10 mouse cellular contexts compared by ENCODE assay signal in genomic region chr3:65830801-65831200, GRCm38 (mm10).
DNase-seq lines count a peak whose midpoint lies in the region; ATAC-seq and TF ChIP-seq lines count a peak whose summit lies in the region.
"Had no signal": no experiment of that assay in that cellular context is flagged by ENCODE, and none has a peak within 500 bp of the region (broad histone marks: within the 10 kb centered on the region; RNA-seq: fewer than 3 reads in every experiment).

No protein-coding gene starts in this region.

- no peaks in the 10 kb centered on the region for H3K27me3 ChIP-seq in kidney, embryonic 15.5 days
- H3K27me3 ChIP-seq in heart, embryonic 10.5 days (ENCODE audit: insufficient read depth, poor library complexity, severe bottlenecking), result no peaks in the 10 kb centered on the region
- peaks cover 12% of the 10 kb centered on the region; the same call in 1 of the 2 replicates for H3K27me3 ChIP-seq in limb, embryonic 13.5 days

- no peak overlapping the region for H3K27ac ChIP-seq in kidney, embryonic 15.5 days
- H3K27ac ChIP-seq in heart, embryonic 10.5 days, result peak overlapping the region; percentile 69
- no peak overlapping the region for H3K27ac ChIP-seq in limb, embryonic 13.5 days
- H3K27ac ChIP-seq in left cerebral cortex, adult 2 months, result no peak overlapping the region
- H3K27ac ChIP-seq: hindbrain, embryonic 14.5 days; midbrain, embryonic 10.5 days had no signal

- no peaks in the 10 kb centered on the region for H3K9me3 ChIP-seq in kidney, embryonic 15.5 days (replicated peaks)
- no peaks in the 10 kb centered on the region for H3K9me3 ChIP-seq in heart, embryonic 10.5 days
- no peaks in the 10 kb centered on the region for H3K9me3 ChIP-seq in limb, embryonic 13.5 days
- H3K9me3 ChIP-seq: midbrain, embryonic 10.5 days had no signal

- no peak for ATAC-seq in kidney, embryonic 15.5 days (replicated peaks; ENCODE audit: low FRiP score)
- ATAC-seq in limb, embryonic 13.5 days (ENCODE audit: low FRiP score, low read depth), result no peak

- intact Hi-C loops in left cerebral cortex, postnatal 36 days (cut with DNase I), result no loop called here
- intact Hi-C loops in left cerebral cortex, adult 2 months (cut with DNase I), result no loop called here

- H3K4me1 ChIP-seq in kidney, embryonic 15.5 days, result 0 out of 2 replicates have a peak, but pooled peaks cover 2% of the 10 kb centered on the region
- peaks cover 57% of the 10 kb centered on the region for H3K4me1 ChIP-seq in heart, embryonic 10.5 days
- H3K4me1 ChIP-seq in limb, embryonic 13.5 days, result peaks cover 26% of the 10 kb centered on the region

- no peak overlapping the region for H3K4me3 ChIP-seq in kidney, embryonic 15.5 days (replicated peaks)
- peak overlapping the region; percentile 40 for H3K4me3 ChIP-seq in heart, embryonic 10.5 days
- H3K4me3 ChIP-seq in limb, embryonic 13.5 days, result no peak overlapping the region
- no peak overlapping the region for H3K4me3 ChIP-seq in left cerebral cortex, adult 2 months
- H3K4me3 ChIP-seq: midbrain, embryonic 10.5 days had no signal

- H3K36me3 ChIP-seq in kidney, embryonic 15.5 days, result no peaks in the 10 kb centered on the region
- H3K36me3 ChIP-seq in heart, embryonic 10.5 days, result no peaks in the 10 kb centered on the region
- H3K36me3 ChIP-seq in limb, embryonic 13.5 days, result no peaks in the 10 kb centered on the region
- H3K36me3 ChIP-seq: midbrain, embryonic 10.5 days had no signal

- 0 out of 2 replicates have a peak overlapping the region, but pooled peaks have one; percentile 6 for H3K4me2 ChIP-seq in kidney, embryonic 15.5 days
- H3K4me2 ChIP-seq in limb, embryonic 13.5 days (replicated peaks), result peak overlapping the region; percentile 39
- H3K4me2 ChIP-seq: hindbrain, embryonic 14.5 days had no signal

- TF ChIP-seq CTCF in left cerebral cortex, adult 2 months (IDR thresholded peaks at IDR 0.05), result no peak

- DNase-seq in kidney, adult 18-20 months, result no peak
- DNase-seq in ZHBTc4 (ENCODE audit: low read depth, low spot score), result peak; percentile 7
- no peak for DNase-seq in heart, embryonic 10.5 days (ENCODE audit: low spot score)
- no peak for DNase-seq in left cerebral cortex, postnatal 36 days (ENCODE audit: low spot score in 2 of 2)
- no peak for DNase-seq in left cerebral cortex, adult 2 months (ENCODE audit: extremely low spot score in 1 of 2, low spot score in 2 of 2)
- no peak for DNase-seq in cerebellum, adult 18-20 months

- H3K9ac ChIP-seq in kidney, embryonic 15.5 days, result no peak overlapping the region
- H3K9ac ChIP-seq in limb, embryonic 13.5 days, result no peak overlapping the region; the same call in 1 of the 2 replicates
- H3K9ac ChIP-seq: hindbrain, embryonic 14.5 days had no signal

- 25% methylated on average over 16 of the region's 16 CpGs for WGBS in kidney, embryonic 15.5 days
- 10% methylated on average over 16 of the region's 16 CpGs for WGBS in heart, embryonic 10.5 days
- WGBS in limb, embryonic 13.5 days, result 20% methylated on average over 16 of the region's 16 CpGs
